Mouse (Mus musculus): ENCODE data around the gene Suds3. TPM values are rescaled to one million over a fixed set of nuclear protein-coding genes. Genes with fewer than 3 reads are reported as not detected.

Gene Suds3
- polyA plus RNA-seq, 1 experiment from 2014 or later = 50.3 TPM

GRCm38 (mm10) chr5:117152944-117153343 is 37.0 kb upstream of the Suds3 start:
- ATAC-seq (ENCODE audit: low FRiP score) (no peak), DNase-seq (ENCODE audit: low spot score, missing footprints) (no peak)
- Histone ChIP-seq H3K4me2 (no peak overlapping the region), H3K9ac (ENCODE audit: low read length) (no peak overlapping the region), H3K27me3 (ENCODE audit: control insufficient read depth, insufficient read depth, low read length) (no peaks in the 10 kb centered on the region), H3K36me3 (ENCODE audit: control insufficient read depth, insufficient read depth, low read length) (no peaks in the 10 kb centered on the region), H3K9me3 (ENCODE audit: control insufficient read depth, low read length) (0 out of 2 replicates have a peak, but pooled peaks cover 3% of the 10 kb centered on the region), H3K4me3 (ENCODE audit: low read depth, low read length) (no peak overlapping the region), H3K27ac (ENCODE audit: low read depth, low read length) (no peak overlapping the region), H3K4me1 (ENCODE audit: control insufficient read depth, insufficient read depth, low read length) (no peaks in the 10 kb centered on the region)

- H3K9me3 ChIP-seq (ENCODE audit: control insufficient read depth, low read length) = peaks cover 5% of the 10 kb centered on the region; the same call in 1 of the 2 replicates
- no peak for DNase-seq (ENCODE audit: low spot score, missing footprints)
- no peak overlapping the region for H3K9ac ChIP-seq (ENCODE audit: low read length)
- ATAC-seq (ENCODE audit: low FRiP score) = no peak
- H3K27ac ChIP-seq (ENCODE audit: low read depth, low read length) = no peak overlapping the region
- no peaks in the 10 kb centered on the region for H3K4me1 ChIP-seq (ENCODE audit: control insufficient read depth, insufficient read depth, low read length)
- no peak overlapping the region for H3K4me3 ChIP-seq (ENCODE audit: low read depth, low read length)
- no peaks in the 10 kb centered on the region for H3K36me3 ChIP-seq (ENCODE audit: control insufficient read depth, insufficient read depth, low read length)
- H3K27me3 ChIP-seq (ENCODE audit: control insufficient read depth, insufficient read depth, low read length) = no peaks in the 10 kb centered on the region
- H3K4me2 ChIP-seq = no peak overlapping the region
- 93% methylated on average over 5 of the region's 5 CpGs for WGBS
Observed at GRCm38 (mm10) chr5:117150068-117150467, 34.2 kb upstream of the Suds3 start.

DNA sequence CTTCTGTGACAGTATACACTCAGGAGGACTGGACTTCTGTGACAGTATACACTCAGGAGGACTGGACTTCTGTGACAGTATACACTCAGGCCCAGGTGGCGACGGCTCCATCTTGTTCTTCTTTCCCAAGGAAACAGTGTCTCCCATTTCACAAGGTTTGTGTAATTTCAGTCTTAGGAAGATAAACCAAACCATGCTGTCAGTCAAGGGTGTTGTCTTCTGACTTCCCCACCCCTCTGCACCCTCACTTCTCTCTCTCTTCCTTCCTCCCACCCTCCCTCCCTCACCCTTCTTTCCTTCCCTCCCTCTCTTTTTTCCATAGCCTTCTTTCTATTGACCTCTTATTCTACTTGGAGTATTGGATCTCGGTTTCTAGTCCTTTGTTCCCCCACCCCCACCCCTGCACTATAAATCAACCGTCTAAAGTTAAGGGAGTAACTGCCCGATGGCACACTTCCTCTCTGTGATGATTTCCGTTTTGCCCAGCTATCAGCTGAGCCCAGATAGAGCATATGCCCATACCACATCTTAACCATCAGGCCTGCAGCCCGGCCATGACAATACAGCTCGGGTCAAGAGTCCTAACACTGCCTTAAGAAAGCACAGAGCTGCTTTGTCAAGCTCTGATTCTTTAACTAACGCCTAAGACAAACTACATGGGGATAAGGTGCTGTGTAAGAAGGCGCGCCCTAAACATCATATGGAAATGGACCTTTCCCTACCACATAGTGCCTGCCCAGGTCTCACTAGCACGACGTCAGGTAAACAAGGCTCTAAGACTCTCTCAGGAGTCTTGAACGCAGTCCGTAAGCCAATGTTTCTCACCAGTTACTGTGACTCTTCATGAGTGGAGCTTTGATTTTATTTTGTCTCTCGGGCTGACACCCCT is 33.4 kb upstream of the Suds3 start:
- Histone ChIP-seq H3K9ac (ENCODE audit: low read length) (no peak overlapping the region), H3K27ac (ENCODE audit: low read depth, low read length) (no peak overlapping the region), H3K4me3 (ENCODE audit: low read depth, low read length) (no peak overlapping the region), H3K4me1 (ENCODE audit: control insufficient read depth, insufficient read depth, low read length) (no peaks in the 10 kb centered on the region), H3K9me3 (ENCODE audit: control insufficient read depth, low read length) (peaks cover 5% of the 10 kb centered on the region; the same call in 1 of the 2 replicates), H3K27me3 (ENCODE audit: control insufficient read depth, insufficient read depth, low read length) (no peaks in the 10 kb centered on the region), H3K4me2 (no peak overlapping the region), H3K36me3 (ENCODE audit: control insufficient read depth, insufficient read depth, low read length) (no peaks in the 10 kb centered on the region)
- 85% methylated on average over 16 of the region's 16 CpGs for WGBS
- ATAC-seq (ENCODE audit: low FRiP score) (no peak), DNase-seq (ENCODE audit: low spot score, missing footprints) (no peak)

DNA sequence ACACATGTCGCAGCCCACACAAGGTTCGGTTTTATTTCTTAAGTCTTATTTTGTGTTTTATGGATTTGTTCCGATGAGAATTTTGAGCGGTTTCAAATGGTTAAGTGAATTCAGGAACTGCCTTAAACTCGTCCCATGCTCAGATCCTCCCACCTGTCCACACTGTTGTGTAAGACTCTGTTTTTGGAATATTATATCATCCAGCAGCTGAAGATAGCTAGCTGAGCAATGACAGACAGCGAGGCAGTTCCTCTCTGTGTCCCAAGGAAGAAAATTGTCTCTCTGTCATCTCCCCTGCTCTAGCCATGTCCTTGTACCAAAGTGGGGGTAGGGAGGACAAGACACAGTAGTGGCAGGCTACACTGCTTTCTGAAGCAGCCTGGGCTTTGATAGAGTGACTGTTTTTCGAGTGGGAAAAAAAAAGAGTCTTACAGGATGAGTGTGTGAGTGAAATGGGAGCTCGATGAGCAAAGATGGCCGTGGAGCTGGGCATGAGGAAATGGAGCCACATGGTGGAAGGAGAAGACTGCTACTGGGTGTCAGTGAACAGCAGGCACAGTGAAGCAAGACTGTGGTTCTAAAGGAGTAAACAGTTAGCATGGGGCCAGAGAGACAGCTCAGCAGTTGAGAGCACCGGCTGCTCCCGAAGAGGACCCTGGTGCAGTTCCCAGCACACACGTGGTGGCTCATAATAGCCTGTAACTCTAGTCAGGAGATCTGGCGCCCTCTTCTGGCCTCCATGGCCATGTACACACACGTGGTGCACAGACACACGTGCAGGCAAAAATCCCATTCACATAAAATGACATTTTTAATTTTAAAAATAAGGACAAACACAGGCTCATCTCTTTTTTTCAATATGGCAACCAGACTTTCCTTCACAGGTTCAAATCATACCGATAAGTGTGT is 31.5 kb upstream of the Suds3 start:
- no peak for DNase-seq (ENCODE audit: low spot score, missing footprints)
- H3K4me3 ChIP-seq (ENCODE audit: low read depth, low read length) = no peak overlapping the region
- WGBS = 91% methylated on average over 16 of the region's 16 CpGs

GRCm38 (mm10) chr5:117146165-117146564 is 30.3 kb upstream of the Suds3 start:
- Histone ChIP-seq H3K9me3 (ENCODE audit: control insufficient read depth, low read length) (peaks cover 2% of the 10 kb centered on the region; the same call in 1 of the 2 replicates), H3K27me3 (ENCODE audit: control insufficient read depth, insufficient read depth, low read length) (no peaks in the 10 kb centered on the region)
- ATAC-seq (ENCODE audit: low FRiP score) = no peak

More for the DNA sequence above, 31.5 kb upstream of the Suds3 start:
- no peak for ATAC-seq (ENCODE audit: low FRiP score)
- H3K27me3 ChIP-seq (ENCODE audit: control insufficient read depth, insufficient read depth, low read length) = no peaks in the 10 kb centered on the region
- H3K27ac ChIP-seq (ENCODE audit: low read depth, low read length) = no peak overlapping the region
- H3K4me2 ChIP-seq = no peak overlapping the region
- H3K9ac ChIP-seq (ENCODE audit: low read length) = no peak overlapping the region
- no peaks in the 10 kb centered on the region for H3K36me3 ChIP-seq (ENCODE audit: control insufficient read depth, insufficient read depth, low read length)
- H3K9me3 ChIP-seq (ENCODE audit: control insufficient read depth, low read length) = peaks cover 2% of the 10 kb centered on the region; the same call in 1 of the 2 replicates
- no peaks in the 10 kb centered on the region for H3K4me1 ChIP-seq (ENCODE audit: control insufficient read depth, insufficient read depth, low read length)

DNA sequence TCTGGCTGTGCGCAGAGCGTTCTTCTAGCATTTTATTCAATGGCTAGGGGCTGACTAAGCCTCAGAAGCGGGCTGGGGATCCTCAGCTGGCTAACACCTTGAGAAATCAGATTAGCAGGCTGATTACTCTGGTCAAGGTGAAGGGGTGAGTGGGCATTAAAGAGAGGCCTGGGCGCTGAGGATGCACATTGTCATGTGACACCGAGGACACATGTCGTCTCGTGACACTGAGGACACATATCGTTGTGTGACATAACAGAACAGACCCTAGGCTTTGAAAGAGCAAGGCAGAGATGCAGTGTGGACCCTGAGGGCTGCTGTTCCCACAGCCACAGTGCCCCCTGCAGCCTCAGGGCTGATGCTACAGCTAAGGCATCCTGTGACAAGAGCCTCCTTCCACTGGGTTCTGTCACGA is 27.8 kb upstream of the Suds3 start:
- WGBS = 65% methylated on average over 9 of the region's 9 CpGs
- ATAC-seq (ENCODE audit: low FRiP score) (no peak), DNase-seq (ENCODE audit: low spot score, missing footprints) (no peak)
- Histone ChIP-seq H3K27me3 (ENCODE audit: control insufficient read depth, insufficient read depth, low read length) (no peaks in the 10 kb centered on the region), H3K9ac (ENCODE audit: low read length) (no peak overlapping the region), H3K4me3 (ENCODE audit: low read depth, low read length) (no peak overlapping the region), H3K4me1 (ENCODE audit: control insufficient read depth, insufficient read depth, low read length) (no peaks in the 10 kb centered on the region), H3K4me2 (no peak overlapping the region), H3K9me3 (ENCODE audit: control insufficient read depth, low read length) (peaks cover 2% of the 10 kb centered on the region; the same call in 1 of the 2 replicates), H3K36me3 (ENCODE audit: control insufficient read depth, insufficient read depth, low read length) (no peaks in the 10 kb centered on the region), H3K27ac (ENCODE audit: low read depth, low read length) (no peak overlapping the region)

More at GRCm38 (mm10) chr5:117146165-117146564, 30.3 kb upstream of the Suds3 start:
- Histone ChIP-seq H3K4me3 (ENCODE audit: low read depth, low read length) (no peak overlapping the region), H3K9ac (ENCODE audit: low read length) (no peak overlapping the region), H3K4me2 (no peak overlapping the region), H3K27ac (ENCODE audit: low read depth, low read length) (no peak overlapping the region), H3K36me3 (ENCODE audit: control insufficient read depth, insufficient read depth, low read length) (no peaks in the 10 kb centered on the region), H3K4me1 (ENCODE audit: control insufficient read depth, insufficient read depth, low read length) (no peaks in the 10 kb centered on the region)
- no peak for DNase-seq (ENCODE audit: low spot score, missing footprints)

GRCm38 (mm10) chr5:117140374-117140773 is 24.5 kb upstream of the Suds3 start:
- no peak for DNase-seq (ENCODE audit: low spot score, missing footprints)
- Histone ChIP-seq H3K36me3 (ENCODE audit: control insufficient read depth, insufficient read depth, low read length) (no peaks in the 10 kb centered on the region), H3K9ac (ENCODE audit: low read length) (no peak overlapping the region), H3K4me2 (no peak overlapping the region), H3K9me3 (ENCODE audit: control insufficient read depth, low read length) (no peaks in the 10 kb centered on the region), H3K4me1 (ENCODE audit: control insufficient read depth, insufficient read depth, low read length) (peaks cover 2% of the 10 kb centered on the region), H3K27ac (ENCODE audit: low read depth, low read length) (no peak overlapping the region), H3K4me3 (ENCODE audit: low read depth, low read length) (no peak overlapping the region), H3K27me3 (ENCODE audit: control insufficient read depth, insufficient read depth, low read length) (no peaks in the 10 kb centered on the region)
- no peak for ATAC-seq (ENCODE audit: low FRiP score)
- 73% methylated on average over 7 of the region's 7 CpGs for WGBS

DNA sequence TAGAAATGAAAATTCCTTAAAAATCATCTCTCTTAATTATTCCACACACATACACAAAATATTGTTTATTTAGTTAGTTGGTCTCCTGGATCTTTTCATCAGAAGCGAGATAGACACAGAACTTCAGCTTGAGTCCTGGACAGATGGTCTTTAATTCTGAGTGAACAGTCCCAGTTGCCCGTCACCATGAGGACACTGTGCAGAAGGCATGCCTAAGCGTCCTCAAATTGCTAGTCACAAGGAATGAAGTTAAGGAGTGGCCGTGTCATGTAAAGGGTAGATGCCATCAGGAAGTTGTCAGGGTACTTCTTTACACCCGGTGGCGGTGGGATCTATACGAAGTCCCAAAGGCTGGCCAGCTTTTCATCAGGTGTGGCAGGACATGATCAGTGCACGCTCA is 23.9 kb upstream of the Suds3 start:
- no peak overlapping the region for H3K9ac ChIP-seq (ENCODE audit: low read length)
- H3K4me1 ChIP-seq (ENCODE audit: control insufficient read depth, insufficient read depth, low read length) = peaks cover 7% of the 10 kb centered on the region
- no peak overlapping the region for H3K4me2 ChIP-seq
- no peaks in the 10 kb centered on the region for H3K9me3 ChIP-seq (ENCODE audit: control insufficient read depth, low read length)
- H3K27ac ChIP-seq (ENCODE audit: low read depth, low read length) = no peak overlapping the region
- DNase-seq (ENCODE audit: low spot score, missing footprints) (no peak), ATAC-seq (ENCODE audit: low FRiP score) (no peak)
- no peaks in the 10 kb centered on the region for H3K27me3 ChIP-seq (ENCODE audit: control insufficient read depth, insufficient read depth, low read length)
- H3K4me3 ChIP-seq (ENCODE audit: low read depth, low read length) = no peak overlapping the region
- WGBS = 72% methylated on average over 8 of the region's 8 CpGs
- no peaks in the 10 kb centered on the region for H3K36me3 ChIP-seq (ENCODE audit: control insufficient read depth, insufficient read depth, low read length)

Data from midbrain, embryonic 11.5 days (tissue).